Mouse (Mus musculus) stomach, embryonic 15.5 days (tissue): ENCODE measurements around the gene Mcee. TPM values are rescaled to one million over a fixed set of nuclear protein-coding genes. Genes with fewer than 3 reads are reported as not detected.

Experiments used
- ATAC-seq: fragments of 200-750 bp; cut with Nextera tagmentation; 2 replicates; pipeline ENCODE4 v1.8.0; 2017; ENCODE audit warnings: low read depth, moderate number of reproducible peaks, moderate TSS enrichment; ENCODE audit not compliant: insufficient read depth, low FRiP score
- H3K27ac ChIP-seq: fragments of 300-500 bp; sonication (generic); 2 replicates; pipeline ENCODE4 v1.5.1; 2015; ENCODE audit warnings: mild to moderate bottlenecking, inconsistent platforms
- H3K27me3 ChIP-seq: fragments of 300-500 bp; sonication (generic); replicated peaks from 2 replicates; pipeline ENCODE4 v1.6.1; 2015; ENCODE audit warnings: inconsistent platforms
- H3K36me3 ChIP-seq: fragments of 300-500 bp; sonication (generic); 2 replicates; pipeline ENCODE4 v1.6.1; 2015; ENCODE audit warnings: inconsistent platforms
- H3K4me1 ChIP-seq: fragments of 300-500 bp; sonication (generic); 2 replicates; pipeline ENCODE4 v1.6.1; 2015; ENCODE audit warnings: inconsistent platforms
- H3K4me2 ChIP-seq: fragments of 300-500 bp; sonication (generic); 2 replicates; pipeline ENCODE4 v1.6.1; 2015; ENCODE audit warnings: mild to moderate bottlenecking, inconsistent platforms
- H3K4me3 ChIP-seq: fragments of 300-500 bp; sonication (generic); replicated peaks from 2 replicates; pipeline ENCODE4 v1.5.1; 2015; ENCODE audit warnings: inconsistent platforms
- H3K9ac ChIP-seq: fragments of 300-500 bp; sonication (generic); 2 replicates; pipeline ENCODE4 v1.6.1; 2015; ENCODE audit warnings: inconsistent platforms
- H3K9me3 ChIP-seq: fragments of 300-500 bp; sonication (generic); 2 replicates; pipeline ENCODE4 v1.6.1; 2016; ENCODE audit warnings: inconsistent platforms
- WGBS: fragments of 180-500 bp; shearing (Covaris S2); methylation state at CpG from one replicate; pipeline ENCODE4 v1.1.7; 2015; 5-methylcytosine and 5-hydroxymethylcytosine counted together
- polyA plus RNA-seq: library from polyadenylated mRNA; unstranded; fragments of >200 nt; fragmentation: Nextera tagmentation; extraction: Ambion mirVana; gene quantifications from 2 replicates; pipeline ENCODE4 v1.2.1, GENCODE M21; 2015

The Mcee gene
- polyA plus RNA-seq, 1 experiment from 2014 or later = 87.0 TPM

GRCm38 (mm10) chr7:64450631-64451030, 58.2 kb downstream of the Mcee start:
- H3K4me2 ChIP-seq = no peak overlapping the region
- H3K4me3 ChIP-seq = no peak overlapping the region
- WGBS = 83% methylated on average over 13 of the region's 13 CpGs
- H3K27me3 ChIP-seq = no peaks in the 10 kb centered on the region
- H3K9me3 ChIP-seq = no peaks in the 10 kb centered on the region
- no peaks in the 10 kb centered on the region for H3K4me1 ChIP-seq
- H3K27ac ChIP-seq = no peak overlapping the region
- no peak overlapping the region for H3K9ac ChIP-seq
- no peaks in the 10 kb centered on the region for H3K36me3 ChIP-seq
- no peak for ATAC-seq

- Histone ChIP-seq H3K27ac (no peak overlapping the region), H3K4me2 (no peak overlapping the region), H3K27me3 (no peaks in the 10 kb centered on the region), H3K36me3 (no peaks in the 10 kb centered on the region), H3K4me1 (no peaks in the 10 kb centered on the region), H3K4me3 (no peak overlapping the region), H3K9me3 (no peaks in the 10 kb centered on the region), H3K9ac (no peak overlapping the region)
- ATAC-seq = no peak
- WGBS = 51% methylated on average over 4 of the region's 4 CpGs
These were observed 59.0 kb downstream of the Mcee start for GRCm38 (mm10) chr7:64451441-64451840.

GRCm38 (mm10) chr7:64451861-64452382, 59.5 kb downstream of the Mcee start:
- Histone ChIP-seq H3K9ac (no peak overlapping the region), H3K27me3 (no peaks in the 10 kb centered on the region), H3K36me3 (no peaks in the 10 kb centered on the region), H3K4me1 (no peaks in the 10 kb centered on the region), H3K27ac (no peak overlapping the region), H3K9me3 (no peaks in the 10 kb centered on the region), H3K4me3 (no peak overlapping the region), H3K4me2 (no peak overlapping the region)
- 70% methylated on average over 5 of the region's 5 CpGs for WGBS
- no peak for ATAC-seq

GRCm38 (mm10) chr7:64452471-64453222, 60.2 kb downstream of the Mcee start:
- no peaks in the 10 kb centered on the region for H3K36me3 ChIP-seq
- WGBS = 70% methylated on average over 4 of the region's 4 CpGs
- H3K4me3 ChIP-seq = no peak overlapping the region
- no peak overlapping the region for H3K4me2 ChIP-seq
- H3K9me3 ChIP-seq = no peaks in the 10 kb centered on the region
- H3K4me1 ChIP-seq = no peaks in the 10 kb centered on the region
- H3K27me3 ChIP-seq = no peaks in the 10 kb centered on the region
- no peak for ATAC-seq
- no peak overlapping the region for H3K27ac ChIP-seq
- no peak overlapping the region for H3K9ac ChIP-seq

DNA sequence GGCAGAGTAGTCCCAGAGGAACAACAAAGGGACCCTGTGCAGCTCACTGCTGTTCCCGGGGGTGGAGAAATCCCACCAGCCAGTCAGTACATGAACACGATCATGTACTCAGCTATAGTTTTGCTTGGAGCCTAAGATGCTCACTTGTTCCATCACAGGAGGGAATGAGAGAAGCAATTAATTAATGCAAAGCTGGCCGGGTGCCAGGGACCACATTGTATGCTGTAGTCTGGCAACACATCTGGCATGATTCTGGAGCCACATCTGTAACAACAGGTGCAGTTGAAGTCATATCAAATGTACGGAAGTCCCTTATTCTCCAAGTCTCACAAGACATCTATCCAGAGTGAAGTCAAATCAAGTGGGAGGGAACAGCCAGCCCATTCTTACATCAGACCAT, 63.8 kb downstream of the Mcee start:
- Histone ChIP-seq H3K27ac (no peak overlapping the region), H3K4me2 (no peak overlapping the region), H3K4me3 (no peak overlapping the region), H3K9ac (no peak overlapping the region), H3K4me1 (no peaks in the 10 kb centered on the region), H3K36me3 (no peaks in the 10 kb centered on the region), H3K27me3 (no peaks in the 10 kb centered on the region), H3K9me3 (no peaks in the 10 kb centered on the region)
- WGBS = 79% methylated on average over 4 of the region's 4 CpGs
- no peak for ATAC-seq

- no peak overlapping the region for H3K27ac ChIP-seq
- H3K9me3 ChIP-seq = no peaks in the 10 kb centered on the region
- no peak overlapping the region for H3K4me3 ChIP-seq
- 71% methylated on average over 3 of the region's 3 CpGs for WGBS
- H3K4me2 ChIP-seq = no peak overlapping the region
- H3K4me1 ChIP-seq = no peaks in the 10 kb centered on the region
- no peak overlapping the region for H3K9ac ChIP-seq
- H3K36me3 ChIP-seq = no peaks in the 10 kb centered on the region
- ATAC-seq = no peak
- no peaks in the 10 kb centered on the region for H3K27me3 ChIP-seq
These were observed 64.3 kb downstream of the Mcee start for GRCm38 (mm10) chr7:64456676-64457075.

GRCm38 (mm10) chr7:64457811-64458210, 65.4 kb downstream of the Mcee start:
- H3K4me2 ChIP-seq = no peak overlapping the region
- no peak overlapping the region for H3K9ac ChIP-seq
- WGBS = 88% methylated on average over 2 of the region's 2 CpGs
- H3K4me3 ChIP-seq = no peak overlapping the region
- H3K9me3 ChIP-seq = no peaks in the 10 kb centered on the region
- ATAC-seq = no peak
- H3K27ac ChIP-seq = no peak overlapping the region
- no peaks in the 10 kb centered on the region for H3K36me3 ChIP-seq
- H3K27me3 ChIP-seq = no peaks in the 10 kb centered on the region
- H3K4me1 ChIP-seq = no peaks in the 10 kb centered on the region

Other genes with a start within 250 kb of the Mcee start
- 0.18 TPM in 1 of 2 replicates, not detected in the other for gene Trpm1, start 238.8 kb upstream of the Mcee start, polyA plus RNA-seq
- 9.5 and 10.4 TPM in 2 replicates for gene Mtmr10, start 105.0 kb upstream of the Mcee start, polyA plus RNA-seq
- gene Fan1, start 18.5 kb upstream of the Mcee start, polyA plus RNA-seq = 6.3 and 7.5 TPM in 2 replicates
- 42.6 and 46.6 TPM in 2 replicates for gene Mphosph10, start 339 bp upstream of the Mcee start, polyA plus RNA-seq
- gene Apba2, start 109.1 kb downstream of the Mcee start, polyA plus RNA-seq = 5.6 and 6.1 TPM in 2 replicates